Mouse (Mus musculus) colon, adult 2 months (tissue): Measurements from ENCODE around the gene Nmrk1. TPM values are rescaled to one million over a fixed set of nuclear protein-coding genes. Genes with fewer than 3 reads are reported as not detected.

Experiments used
- polyA plus RNA-seq: library from polyadenylated mRNA; depleted of rRNA; stranded (reverse); fragments of >200 nt; gene quantifications from 2 replicates; pipeline ENCODE4 v1.2.3, GENCODE M21; 2012; rRNA removed

The Nmrk1 gene
- polyA plus RNA-seq: 3.3 and 4.1 TPM in 2 replicates

GRCm38 (mm10) chr19:18631644-18632219 is at the start of gene Nmrk1, which contains the start of gene Ostf1:
TSS of gene Nmrk1 (plus strand) at chr19:18631950.
TSS of gene Ostf1 (minus strand) at chr19:18631823.

GRCm38 (mm10) chr19:18670608-18671007 is 38.9 kb downstream of the Nmrk1 start, which contains the start of gene Carnmt1:
TSS of gene Carnmt1 (plus strand) at chr19:18670764.

Other genes with a start within 250 kb of the Nmrk1 start
- 63.1 and 67.4 TPM in 2 replicates for gene Ostf1, start 127 bp upstream of the Nmrk1 start, polyA plus RNA-seq
- 8.5 and 9.9 TPM in 2 replicates for gene Carnmt1, start 38.8 kb downstream of the Nmrk1 start, polyA plus RNA-seq
- 13.3 and 13.4 TPM in 2 replicates for gene D030056L22Rik, start 81.2 kb downstream of the Nmrk1 start, polyA plus RNA-seq
- 9.1 and 10.0 TPM in 2 replicates for gene Trpm6, start 118.0 kb downstream of the Nmrk1 start, polyA plus RNA-seq